Mouse (Mus musculus): Measurements from ENCODE around the gene Hspa5.
"Not testable (repeated sequence)": the region's sequence is repeated elsewhere in the genome, so short reads cannot be mapped to it uniquely, and the experiment has no call there.

The Hspa5 gene

DNA sequence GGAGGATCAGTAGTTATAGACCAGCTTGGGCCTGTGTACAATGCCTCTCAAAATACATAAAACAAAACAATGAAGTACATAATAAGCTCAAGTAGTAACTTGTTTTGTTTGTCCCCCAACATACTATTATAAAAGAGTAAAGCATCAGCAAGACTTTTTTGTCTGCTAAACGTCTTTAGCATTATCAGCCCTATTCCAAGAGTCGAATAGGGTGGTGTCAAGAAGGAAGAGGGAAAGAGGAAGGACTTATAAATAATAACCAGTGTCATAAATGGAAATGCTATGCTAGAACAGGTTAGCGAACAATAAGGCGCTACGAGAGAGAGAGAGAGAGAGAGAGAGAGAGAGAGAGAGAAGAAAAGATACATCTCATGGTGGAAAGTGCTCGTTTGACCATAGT is 819 bp upstream of the Hspa5 start:
- in situ Hi-C loops (cut with MboI, MseI) = loop anchor here (10.0 kb wide), 1 partner anchor 194 kb away; the partner anchor contains the start of gene Traf1

DNA sequence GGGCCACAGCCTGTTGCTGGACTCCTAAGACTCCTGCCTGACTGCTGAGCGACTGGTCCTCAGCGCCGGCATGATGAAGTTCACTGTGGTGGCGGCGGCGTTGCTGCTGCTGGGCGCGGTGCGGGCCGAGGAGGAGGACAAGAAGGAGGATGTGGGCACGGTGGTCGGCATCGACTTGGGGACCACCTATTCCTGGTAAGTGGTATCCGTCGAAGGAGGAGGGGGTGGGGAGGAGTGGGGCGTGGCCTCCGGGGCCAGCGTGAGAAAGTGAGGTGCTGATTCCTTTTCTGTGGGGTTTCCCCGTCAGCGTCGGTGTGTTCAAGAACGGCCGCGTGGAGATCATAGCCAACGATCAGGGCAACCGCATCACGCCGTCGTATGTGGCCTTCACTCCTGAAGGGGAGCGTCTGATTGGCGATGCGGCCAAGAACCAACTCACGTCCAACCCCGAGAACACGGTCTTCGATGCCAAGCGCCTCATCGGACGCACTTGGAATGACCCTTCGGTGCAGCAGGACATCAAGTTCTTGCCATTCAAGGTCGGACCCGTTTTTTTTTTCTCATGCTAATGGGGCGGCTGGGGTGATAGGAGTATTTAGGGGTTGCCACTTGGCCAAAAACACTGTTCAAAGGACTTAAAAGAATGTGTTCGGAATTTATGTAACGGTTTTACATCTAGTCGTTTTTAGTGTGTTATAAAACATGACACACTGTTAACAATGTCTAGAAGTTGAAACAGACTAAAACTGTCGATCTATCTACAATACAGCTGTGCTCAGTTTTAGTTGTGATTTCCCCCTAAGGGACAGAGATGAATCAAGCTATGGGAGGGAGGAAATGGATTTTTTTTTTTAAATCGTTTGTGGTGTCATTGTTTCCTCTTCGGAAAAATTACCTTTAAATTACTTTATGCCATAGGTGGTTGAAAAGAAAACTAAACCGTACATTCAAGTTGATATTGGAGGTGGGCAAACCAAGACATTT is 774 bp downstream of the Hspa5 start:
- in situ Hi-C loops (cut with MboI, MseI) = loop anchor here (10.0 kb wide), 1 partner anchor 192 kb away; the partner anchor contains the start of gene Traf1

DNA sequence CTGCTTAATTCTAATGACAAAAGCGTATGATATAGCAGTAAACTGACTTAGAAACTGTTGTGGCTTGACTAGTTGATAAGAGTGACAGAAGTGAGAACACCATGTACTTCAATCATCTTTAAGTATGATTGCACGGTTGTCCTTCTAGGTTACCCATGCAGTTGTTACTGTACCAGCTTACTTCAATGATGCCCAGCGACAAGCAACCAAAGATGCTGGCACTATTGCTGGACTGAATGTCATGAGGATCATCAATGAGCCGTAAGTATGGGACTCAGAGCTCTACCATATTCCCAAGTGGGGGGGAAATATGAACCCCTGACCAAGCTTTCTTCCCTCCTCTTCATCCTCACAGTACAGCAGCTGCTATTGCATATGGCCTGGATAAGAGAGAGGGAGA is 1.9 kb downstream of the Hspa5 start:
- in situ Hi-C loops (cut with MboI, MseI) = loop anchor here (10.0 kb wide), 1 partner anchor 191 kb away; the partner anchor contains the start of gene Traf1

DNA sequence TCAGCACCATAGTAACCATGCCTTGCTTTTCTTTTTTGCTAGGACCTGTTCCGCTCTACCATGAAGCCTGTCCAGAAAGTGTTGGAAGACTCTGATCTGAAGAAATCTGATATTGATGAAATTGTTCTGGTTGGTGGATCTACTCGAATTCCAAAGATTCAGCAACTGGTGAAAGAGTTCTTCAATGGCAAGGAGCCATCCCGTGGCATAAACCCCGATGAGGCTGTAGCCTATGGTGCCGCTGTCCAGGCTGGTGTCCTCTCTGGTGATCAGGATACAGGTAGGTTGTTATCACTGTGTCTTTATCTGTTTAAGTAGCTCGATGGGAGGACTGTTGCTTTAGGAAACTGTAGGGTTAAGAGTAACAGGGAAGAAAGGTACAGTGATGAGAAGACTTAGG is 2.7 kb downstream of the Hspa5 start:
- in situ Hi-C loops (cut with MboI, MseI) = loop anchor here (10.0 kb wide), 1 partner anchor 190 kb away; the partner anchor contains the start of gene Traf1

DNA sequence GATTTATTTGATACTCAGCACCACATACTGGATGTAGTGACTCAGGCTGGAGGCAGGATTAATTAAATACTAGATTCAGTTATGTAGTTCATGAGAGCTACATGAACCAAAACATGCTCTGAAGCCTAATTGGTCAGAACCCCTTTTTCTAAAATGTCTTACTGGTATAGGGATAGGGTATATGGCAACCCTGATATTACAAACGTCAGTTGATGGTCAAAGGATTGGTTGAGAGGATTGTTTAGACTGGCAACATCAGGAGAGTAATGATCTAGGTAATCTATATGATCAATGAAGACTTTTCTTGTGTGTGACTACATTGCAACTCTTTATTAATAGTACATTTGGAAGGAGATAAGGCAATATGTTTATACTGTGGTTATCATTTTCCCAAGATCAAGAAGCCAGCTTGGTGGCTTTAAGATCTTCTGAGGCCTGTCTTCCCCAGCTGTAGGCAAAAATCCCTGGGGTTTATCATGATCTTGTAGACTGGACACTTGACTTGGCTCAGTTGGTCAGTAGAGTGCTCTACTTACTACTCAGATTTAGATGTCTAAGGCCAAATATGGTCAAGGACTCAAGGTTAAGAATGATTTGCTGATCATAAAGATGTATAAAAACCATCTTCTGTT is 5.6 kb downstream of the Hspa5 start:
- in situ Hi-C loops (cut with MboI, MseI) = loop anchor here (10.0 kb wide), 1 partner anchor 187 kb away; the partner anchor contains the start of gene Traf1

DNA sequence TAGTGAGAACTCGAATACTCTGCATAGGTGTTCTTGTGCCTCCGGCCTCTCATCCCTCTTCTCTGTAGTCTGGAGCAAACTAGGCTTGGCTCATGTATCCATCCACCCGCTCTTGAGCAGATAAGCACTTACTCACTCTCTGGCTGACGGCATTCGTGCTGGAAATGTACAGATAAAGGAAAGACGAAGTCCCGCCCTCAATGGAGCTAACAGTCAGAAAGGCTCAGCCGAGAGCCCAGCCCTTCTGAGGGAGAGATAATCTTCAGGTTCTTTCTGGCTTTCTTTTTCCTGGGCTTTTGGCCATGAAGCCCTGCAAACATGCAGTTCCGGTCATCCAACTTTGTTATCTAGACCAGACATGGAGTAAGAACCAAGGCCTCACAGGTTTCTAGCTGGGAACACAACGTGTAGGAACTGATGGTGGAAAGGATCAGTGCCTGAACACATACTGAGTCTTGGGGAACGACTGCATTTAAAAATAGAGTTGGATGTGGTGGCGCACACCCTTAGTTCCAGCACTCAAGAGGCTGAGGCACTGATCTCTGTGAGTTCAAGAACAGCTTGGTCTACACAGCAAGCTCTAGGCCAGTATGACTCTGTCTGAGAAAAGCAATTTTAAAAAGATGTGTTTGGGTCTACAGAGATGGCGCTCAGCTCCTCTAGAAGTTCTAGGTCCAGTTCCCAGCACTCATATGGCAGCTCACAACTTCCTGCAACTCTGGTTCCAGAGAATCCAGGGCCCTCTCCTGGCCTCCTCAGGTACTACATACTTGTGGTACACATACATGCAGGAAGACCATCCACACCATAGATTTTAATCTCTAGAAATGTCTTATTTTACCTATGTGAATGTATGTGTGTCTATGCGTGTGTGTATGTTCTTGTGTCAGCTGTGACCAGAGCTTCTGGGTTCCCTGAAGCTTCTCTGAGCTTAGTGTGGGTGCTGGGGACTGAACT is 11.6 kb downstream of the Hspa5 start:
- in situ Hi-C loops (cut with MboI, MseI) = no loop called here

DNA sequence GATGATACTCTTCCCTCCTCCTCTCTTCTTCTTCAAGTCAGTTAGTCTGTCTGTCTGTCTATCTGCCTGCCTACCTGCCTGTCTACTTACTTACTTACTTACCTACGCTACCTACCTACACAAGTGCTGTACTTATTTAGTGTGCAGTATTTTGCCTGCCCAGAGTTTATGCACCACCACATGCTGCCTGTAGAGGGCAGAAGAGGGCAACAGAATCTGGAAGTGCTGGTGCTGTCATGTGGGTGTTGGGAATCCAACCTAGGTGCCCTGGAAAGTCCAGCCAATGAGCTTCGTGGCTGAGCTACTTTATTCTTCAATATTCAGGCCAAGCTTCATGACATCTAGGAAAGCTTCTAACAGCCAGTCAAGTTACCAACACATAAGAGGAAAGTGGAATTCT is 12.3 kb downstream of the Hspa5 start:
- in situ Hi-C loops (cut with MboI, MseI) = no loop called here

DNA sequence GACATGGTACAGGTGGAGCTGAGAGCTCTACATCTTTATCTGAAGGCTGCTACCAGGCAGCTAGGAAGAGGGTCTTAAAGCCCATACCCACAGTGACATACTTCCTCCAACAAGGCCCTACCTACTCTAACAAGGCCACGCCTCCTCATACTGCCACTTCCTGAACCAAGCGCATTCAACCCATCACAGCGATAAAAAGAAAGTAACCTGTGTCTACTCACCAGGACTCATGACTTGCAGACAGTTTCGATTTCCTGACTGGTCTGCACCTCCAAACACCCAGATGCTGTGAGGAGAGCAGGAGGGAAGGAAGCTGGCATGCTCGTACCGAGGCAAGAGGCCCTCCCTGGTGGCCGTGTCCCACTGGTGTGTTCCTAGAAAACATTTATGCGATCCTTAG is 18.5 kb downstream of the Hspa5 start:
- in situ Hi-C loops (cut with MboI, MseI) = no loop called here

DNA sequence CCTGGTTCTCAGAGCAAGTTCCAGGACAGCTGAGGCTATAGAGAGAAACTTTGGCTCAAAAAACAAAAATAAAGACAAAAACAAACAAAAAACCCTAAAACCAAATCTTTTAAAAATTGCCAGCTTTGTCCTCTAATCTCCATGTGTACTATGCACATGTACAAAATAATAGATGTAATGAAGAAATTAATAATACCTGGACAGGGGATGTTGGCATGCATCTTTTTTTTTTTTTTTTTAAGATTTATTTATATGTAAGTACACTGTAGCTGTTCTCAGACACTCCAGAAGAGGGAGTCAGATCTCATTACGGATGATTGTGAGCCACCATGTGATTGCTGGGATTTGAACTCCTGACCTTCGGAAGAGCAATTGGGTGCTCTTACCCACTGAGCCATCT is 20.8 kb downstream of the Hspa5 start:
- in situ Hi-C loops (cut with MboI, MseI) = not testable (repeated sequence)

DNA sequence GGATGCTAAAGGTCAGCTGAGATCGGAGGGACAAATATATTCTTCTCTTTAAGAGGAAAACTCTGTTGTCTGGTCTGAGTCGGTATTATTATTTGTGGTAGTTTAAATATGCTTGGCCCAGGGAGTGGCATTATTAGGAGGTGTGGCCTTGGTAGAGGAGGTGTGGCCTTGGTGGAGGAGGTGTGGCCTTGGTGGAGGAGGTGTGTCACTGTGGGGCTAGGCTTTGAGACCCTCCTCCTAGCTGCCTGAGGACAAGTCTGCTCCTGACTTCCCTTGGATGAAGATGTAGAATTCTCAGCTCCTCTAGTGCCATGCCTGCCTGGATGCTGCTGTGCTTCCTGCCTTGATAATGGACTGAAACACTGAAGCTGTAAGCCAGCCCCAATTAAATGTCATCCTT is 22.7 kb downstream of the Hspa5 start:
- in situ Hi-C loops (cut with MboI, MseI) = no loop called here

DNA sequence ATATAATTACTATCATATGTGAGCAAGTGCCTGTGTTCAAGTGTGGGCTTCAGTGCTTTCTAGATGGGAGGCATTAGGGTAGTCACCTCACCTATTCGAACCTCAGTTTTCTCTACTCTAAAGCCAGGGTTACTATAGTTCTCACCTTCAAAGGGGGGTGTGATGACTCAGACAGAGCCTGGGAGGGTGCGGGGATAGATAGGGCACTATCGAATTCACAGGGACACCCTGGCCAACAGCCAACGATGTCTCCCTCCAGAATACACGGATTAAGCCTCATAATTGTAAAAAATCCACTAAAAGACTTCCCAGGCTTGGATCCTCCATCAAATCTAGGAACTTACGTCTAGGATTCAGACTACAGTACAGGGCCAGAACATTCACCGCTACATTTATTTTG is 23.7 kb downstream of the Hspa5 start:
- in situ Hi-C loops (cut with MboI, MseI) = no loop called here

DNA sequence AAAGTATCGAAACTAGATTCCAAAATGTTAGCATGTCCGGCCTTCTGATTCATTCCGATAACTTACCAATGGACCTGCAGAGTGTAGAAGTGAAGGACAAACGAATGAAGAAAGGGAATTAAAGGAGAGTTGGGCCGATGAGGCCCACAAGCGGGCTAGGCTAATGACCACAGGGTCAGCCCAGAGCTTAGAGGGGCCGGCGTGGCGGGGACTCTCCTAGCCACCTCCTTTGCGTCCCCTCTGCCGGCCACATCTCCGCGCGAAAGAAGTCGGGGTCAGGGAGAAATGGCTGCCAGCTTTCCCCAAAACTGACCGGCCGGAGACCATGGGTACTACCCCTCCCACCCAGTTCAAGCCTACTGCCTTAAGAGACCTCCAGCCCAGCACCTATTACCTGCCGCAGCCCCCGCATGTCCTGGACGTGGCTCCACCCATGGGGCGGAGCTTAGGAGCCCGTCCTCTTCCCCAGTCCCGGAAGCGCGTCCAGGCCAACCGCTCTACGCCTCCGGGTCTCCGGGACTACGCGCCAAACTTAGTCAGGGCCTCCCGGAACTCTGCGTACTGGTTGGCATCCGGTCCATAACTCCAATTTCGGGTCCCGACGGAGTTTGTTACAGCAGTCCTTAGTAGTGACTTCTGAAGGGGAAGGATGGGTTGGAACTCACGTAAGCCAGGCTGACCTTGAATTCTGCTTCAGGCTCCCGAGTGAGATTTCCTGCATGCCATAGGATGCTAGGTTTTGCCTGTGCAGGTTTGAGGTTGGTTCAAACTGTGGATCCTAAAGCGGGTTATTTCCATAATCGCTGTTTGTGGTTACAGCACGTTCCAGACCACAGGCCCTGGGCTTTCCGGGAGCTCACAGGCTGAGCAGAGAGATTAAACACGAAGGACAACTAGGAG is 27.8 kb downstream of the Hspa5 start, which contains the start of gene Rabepk:
TSS of gene Rabepk (minus strand) at position 556 of the 900 bp plus-strand sequence.
- in situ Hi-C loops (cut with MboI, MseI) = no loop called here

DNA sequence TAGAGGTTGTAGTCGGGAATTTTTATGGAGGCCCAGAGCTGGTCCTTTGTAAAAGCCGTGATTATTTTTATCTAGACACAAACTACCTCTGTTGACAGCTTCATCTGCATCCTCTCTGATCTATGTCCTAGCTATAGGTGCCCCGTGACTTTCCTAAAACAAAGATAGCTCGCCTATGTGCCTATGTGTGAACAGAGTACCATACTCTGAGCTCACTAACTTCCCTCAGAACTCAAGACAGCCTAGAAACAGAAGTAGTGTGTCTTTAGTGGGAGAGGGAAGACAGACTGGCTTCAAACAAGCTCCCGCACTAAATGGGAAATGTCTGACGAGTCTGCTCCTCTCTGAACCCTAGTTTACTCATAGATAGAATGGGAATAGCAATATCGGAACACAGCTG is 28.6 kb downstream of the Hspa5 start:
- in situ Hi-C loops (cut with MboI, MseI) = no loop called here

DNA sequence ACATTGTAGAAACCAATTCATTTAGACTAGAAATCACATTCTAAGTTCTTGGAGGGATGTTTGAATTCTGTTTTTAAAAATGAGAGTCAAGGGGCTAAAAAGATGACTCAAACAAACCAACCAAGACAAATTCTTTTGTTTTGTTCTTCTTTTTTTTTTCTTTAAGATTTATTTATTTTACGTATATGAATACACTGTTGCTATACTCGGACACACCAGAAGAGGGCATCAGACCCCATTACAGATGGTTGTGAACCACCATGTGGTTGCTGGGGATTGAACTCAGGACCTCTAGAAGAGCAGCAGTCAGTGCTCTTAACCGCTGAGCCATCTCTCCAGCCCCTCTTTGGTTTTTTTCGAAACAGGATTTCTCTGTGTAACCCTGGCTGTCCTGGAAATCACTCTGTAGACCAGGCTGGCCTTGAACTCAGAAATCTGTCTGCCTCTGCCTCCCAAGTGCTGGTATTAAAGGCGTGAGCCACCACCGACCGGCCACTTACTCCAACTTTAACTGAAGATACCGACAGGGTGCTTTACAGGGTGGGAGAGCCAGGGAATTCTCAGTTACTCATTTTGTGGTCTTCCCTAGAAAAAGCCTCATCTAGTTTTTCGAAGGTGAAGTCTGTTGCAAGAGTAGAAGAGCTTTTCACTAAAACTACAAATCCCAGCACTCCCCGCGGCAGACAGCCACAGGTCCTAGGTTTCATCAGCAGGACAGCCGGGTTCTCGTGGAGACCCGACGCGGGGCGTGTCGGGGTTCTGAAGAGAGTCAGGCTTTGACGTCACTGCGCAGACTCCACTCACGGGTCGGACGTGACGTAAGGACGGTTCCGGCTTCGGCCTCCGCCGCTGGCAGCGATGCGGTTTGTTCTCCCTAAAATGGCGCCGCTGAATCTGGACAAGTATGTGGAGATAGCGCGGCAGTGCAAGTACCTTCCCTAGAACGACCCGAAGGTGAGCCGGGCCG is 30.0 kb downstream of the Hspa5 start:
- in situ Hi-C loops (cut with MboI, MseI) = no loop called here

DNA sequence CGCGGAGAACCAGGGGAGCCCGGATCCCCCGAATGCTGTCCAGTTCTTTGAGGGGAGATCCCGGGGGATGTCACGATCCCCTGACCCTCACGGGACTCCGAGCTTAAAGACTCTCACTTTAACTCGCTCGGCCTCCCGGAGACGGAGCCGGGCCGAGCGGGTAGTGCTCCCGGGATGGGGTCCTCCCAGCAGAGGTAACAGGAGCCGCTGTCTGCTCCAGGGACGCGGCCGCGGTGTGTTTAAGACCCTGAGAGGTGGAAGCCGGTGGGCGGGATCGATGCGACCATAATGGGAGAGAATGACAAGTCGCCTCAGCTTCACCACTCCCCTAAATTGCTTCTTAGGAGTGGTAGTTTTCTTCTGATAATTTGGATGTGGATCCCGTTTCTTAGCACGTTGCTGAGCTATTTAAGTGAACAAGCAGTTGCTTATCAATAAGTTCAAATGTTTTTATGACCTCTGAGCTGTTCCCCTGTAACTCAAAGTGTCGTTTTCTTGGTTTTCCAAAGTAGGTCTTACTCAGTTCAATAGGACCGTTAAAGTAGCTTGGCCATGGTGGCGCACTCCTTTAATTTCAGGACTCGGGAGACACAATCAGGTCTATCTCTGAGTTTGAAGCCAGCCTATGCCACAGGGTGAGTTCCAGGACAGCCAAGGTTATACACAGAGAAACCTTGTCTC is 30.9 kb downstream of the Hspa5 start:
- in situ Hi-C loops (cut with MboI, MseI) = not testable (repeated sequence)

DNA sequence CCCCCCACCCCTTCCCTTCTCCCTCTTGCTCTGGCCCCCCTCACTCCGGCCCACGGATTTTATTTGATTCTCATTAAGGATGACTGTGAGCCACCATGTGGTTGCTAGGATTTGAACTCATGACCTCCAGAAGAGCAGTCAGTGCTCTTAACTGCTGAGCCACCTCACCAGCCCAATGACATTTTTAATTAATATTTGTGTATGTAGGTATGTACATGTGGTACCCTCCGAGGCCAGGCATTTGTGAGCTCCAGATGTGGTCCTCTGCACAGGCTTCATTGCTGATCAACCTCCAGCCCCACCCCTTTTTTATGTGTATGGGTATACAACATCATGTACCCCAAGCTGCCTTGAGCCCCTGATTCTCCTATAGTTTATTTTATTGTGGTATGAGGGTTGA is 32.0 kb downstream of the Hspa5 start:
- in situ Hi-C loops (cut with MboI, MseI) = no loop called here

DNA sequence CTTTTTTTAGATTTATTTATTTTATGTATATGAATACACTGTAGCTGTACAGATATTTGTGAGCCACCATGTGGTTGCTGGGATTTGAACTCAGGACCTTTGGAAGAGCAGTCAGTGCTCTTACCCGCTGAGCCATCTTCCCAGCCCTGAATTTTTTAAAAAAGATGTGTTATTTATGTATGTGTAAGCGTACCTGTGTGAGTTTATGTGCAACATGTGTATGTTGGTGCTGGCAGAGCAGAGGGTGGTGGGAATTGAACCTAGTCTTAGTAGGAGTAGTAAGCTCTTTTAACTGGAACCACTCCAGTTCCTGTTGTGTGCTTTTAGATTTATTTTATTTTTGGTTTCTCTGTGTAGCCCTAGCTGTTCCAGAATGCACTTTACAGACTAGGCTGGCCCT is 32.4 kb downstream of the Hspa5 start:
- in situ Hi-C loops (cut with MboI, MseI) = no loop called here

DNA sequence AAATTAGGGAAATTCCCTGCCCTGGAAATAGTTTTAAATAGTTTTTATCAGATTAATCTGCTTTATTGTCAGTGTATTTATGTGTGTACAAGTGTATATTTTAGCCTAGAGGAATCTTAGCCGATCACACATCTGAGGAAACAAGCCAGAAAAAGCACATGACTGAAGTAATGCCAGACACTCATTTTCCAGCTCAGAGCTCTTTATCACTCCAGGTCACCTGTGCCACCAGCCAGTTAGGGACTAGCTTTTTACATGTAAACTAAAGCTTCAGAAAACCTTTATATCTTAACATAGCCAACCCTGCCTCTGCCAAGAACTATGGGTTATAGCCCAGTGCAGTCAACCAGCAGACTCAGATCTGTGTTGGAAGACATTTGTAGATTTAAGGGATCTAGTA is 33.0 kb downstream of the Hspa5 start:
- in situ Hi-C loops (cut with MboI, MseI) = loop anchor here (5.0 kb wide), 1 partner anchor 157 kb away; the partner anchor contains the start of gene Traf1
